Mouse (Mus musculus) limb, embryonic 15.5 days (tissue): ENCODE results near the gene Ssbp2. TPM values are rescaled to one million over a fixed set of nuclear protein-coding genes. Genes with fewer than 3 reads are reported as not detected.

ENCODE experiments used
- ATAC-seq: fragments of 200-750 bp; cut with Nextera tagmentation; 2 replicates; pipeline ENCODE4 v1.8.0; 2017; ENCODE audit warnings: low read depth, moderate TSS enrichment; ENCODE audit not compliant: insufficient number of reproducible peaks, low FRiP score, low TSS enrichment
- H3K27ac ChIP-seq: fragments of 300-500 bp; sonication (generic); 2 replicates; pipeline ENCODE4 v1.5.1; 2015; ENCODE audit warnings: moderate library complexity, mild to moderate bottlenecking, inconsistent platforms
- H3K27me3 ChIP-seq: fragments of 300-500 bp; sonication (generic); 2 replicates; pipeline ENCODE4 v1.6.1; 2015; ENCODE audit warnings: inconsistent platforms
- H3K36me3 ChIP-seq: fragments of 300-500 bp; sonication (generic); 2 replicates; pipeline ENCODE4 v1.6.1; 2015; ENCODE audit warnings: inconsistent platforms
- H3K4me1 ChIP-seq: fragments of 300-500 bp; sonication (generic); 2 replicates; pipeline ENCODE4 v1.6.1; 2015; ENCODE audit warnings: inconsistent platforms
- H3K4me2 ChIP-seq: fragments of 300-500 bp; sonication (generic); 2 replicates; pipeline ENCODE4 v1.6.1; 2015; ENCODE audit warnings: mild to moderate bottlenecking, inconsistent platforms
- H3K4me3 ChIP-seq: fragments of 300-500 bp; sonication (generic); 2 replicates; pipeline ENCODE4 v1.5.1; 2015; ENCODE audit warnings: mild to moderate bottlenecking, inconsistent platforms
- H3K9ac ChIP-seq: fragments of 300-500 bp; sonication (generic); 2 replicates; pipeline ENCODE4 v1.6.1; 2015; ENCODE audit warnings: inconsistent platforms
- H3K9me3 ChIP-seq: fragments of 300-500 bp; sonication (generic); 2 replicates; pipeline ENCODE4 v1.6.1; 2016; ENCODE audit warnings: inconsistent platforms
- WGBS: fragments of 180-500 bp; shearing (Covaris S2); methylation state at CpG from one replicate; pipeline ENCODE4 v1.1.7; 2015; 5-methylcytosine and 5-hydroxymethylcytosine counted together
- polyA plus RNA-seq: library from polyadenylated mRNA; unstranded; fragments of >200 nt; fragmentation: Nextera tagmentation; extraction: Ambion mirVana; gene quantifications from 2 replicates; pipeline ENCODE4 v1.2.1, GENCODE M21; 2015

The Ssbp2 gene
- polyA plus RNA-seq, 1 experiment from 2014 or later: 167 TPM

- 14% methylated on average over 9 of the region's 9 CpGs for WGBS
- H3K27me3 ChIP-seq: no peaks in the 10 kb centered on the region
- no peaks in the 10 kb centered on the region for H3K36me3 ChIP-seq
- no peak for ATAC-seq
- H3K27ac ChIP-seq: no peak overlapping the region
- no peaks in the 10 kb centered on the region for H3K9me3 ChIP-seq
- peaks cover 21% of the 10 kb centered on the region for H3K4me1 ChIP-seq
- H3K4me2 ChIP-seq: peak overlapping the region; percentile 76; the same call in 1 of the 2 replicates
- H3K4me3 ChIP-seq: peak overlapping the region; percentile 89; the same call in 1 of the 2 replicates
- H3K9ac ChIP-seq: no peak overlapping the region
Measured at GRCm38 (mm10) chr13:91462893-91463481, 2.9 kb downstream of the Ssbp2 start.

DNA sequence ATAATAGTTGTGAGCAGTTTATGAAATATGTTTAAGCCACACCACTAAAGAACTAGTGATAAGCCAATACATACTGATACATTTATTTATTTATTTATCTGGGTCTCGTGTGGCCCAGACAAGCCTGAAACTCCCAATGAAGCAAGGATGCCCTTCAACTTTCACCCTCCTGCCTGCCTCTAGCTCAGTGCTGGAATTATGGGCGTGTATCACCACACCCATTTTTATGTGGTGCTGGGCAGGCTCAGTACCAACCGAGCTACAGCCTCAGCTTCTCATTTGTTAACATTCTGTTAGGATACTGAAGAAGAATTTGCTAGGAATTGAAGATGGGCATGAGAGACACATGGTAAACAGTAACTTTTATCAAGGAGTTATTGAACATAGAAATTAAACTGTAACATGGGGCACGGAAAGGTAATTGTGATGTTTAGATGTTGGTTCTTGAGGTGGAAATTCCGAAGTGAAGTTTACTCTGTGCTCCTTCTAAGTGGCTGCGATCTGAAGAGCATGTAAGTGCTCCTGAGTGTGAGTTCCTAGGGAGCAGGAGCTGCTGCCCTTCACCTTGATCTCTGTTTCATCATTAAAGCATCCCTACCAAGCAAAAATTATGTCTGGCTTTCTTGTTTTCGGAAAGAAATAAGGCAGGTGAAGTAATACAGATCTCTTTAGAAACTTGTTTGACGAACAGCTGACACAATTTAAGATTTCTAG, 5.1 kb downstream of the Ssbp2 start:
- H3K27ac ChIP-seq: no peak overlapping the region
- peaks cover 12% of the 10 kb centered on the region for H3K4me1 ChIP-seq
- no peak overlapping the region for H3K4me3 ChIP-seq
- no peaks in the 10 kb centered on the region for H3K36me3 ChIP-seq
- H3K9ac ChIP-seq: no peak overlapping the region
- H3K27me3 ChIP-seq: no peaks in the 10 kb centered on the region
- H3K4me2 ChIP-seq: no peak overlapping the region
- WGBS: 70% methylated on average over 8 of the region's 8 CpGs
- H3K9me3 ChIP-seq: no peaks in the 10 kb centered on the region
- no peak for ATAC-seq

DNA sequence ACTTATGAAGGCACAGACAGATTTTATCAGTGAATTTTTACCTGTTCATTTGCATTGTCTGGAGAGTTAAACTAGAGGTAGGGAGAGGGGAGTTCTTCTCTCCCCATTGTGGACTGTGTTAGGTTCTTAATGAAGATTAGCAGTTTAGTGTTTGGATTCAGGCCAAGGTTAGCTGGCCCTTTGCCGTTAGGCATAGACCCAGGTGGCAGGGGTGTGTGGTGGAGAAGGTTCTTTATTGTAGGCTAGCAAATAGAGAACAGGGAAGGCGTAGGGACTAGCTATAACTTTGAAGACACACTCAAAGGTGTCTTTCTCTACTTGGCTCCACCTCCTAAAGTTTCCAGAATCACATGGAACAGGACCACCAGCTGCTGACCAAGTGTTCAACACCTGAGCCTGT, 11.5 kb downstream of the Ssbp2 start:
- no peaks in the 10 kb centered on the region for H3K9me3 ChIP-seq
- H3K36me3 ChIP-seq: no peaks in the 10 kb centered on the region
- peaks cover 8% of the 10 kb centered on the region for H3K4me1 ChIP-seq
- H3K4me3 ChIP-seq: no peak overlapping the region
- no peaks in the 10 kb centered on the region for H3K27me3 ChIP-seq
- no peak overlapping the region for H3K9ac ChIP-seq
- ATAC-seq: no peak
- H3K27ac ChIP-seq: no peak overlapping the region
- no peak overlapping the region for H3K4me2 ChIP-seq
- 36% methylated on average over 2 of the region's 2 CpGs for WGBS

GRCm38 (mm10) chr13:91471980-91472379, 11.9 kb downstream of the Ssbp2 start:
- H3K4me1 ChIP-seq: peaks cover 8% of the 10 kb centered on the region
- no peak overlapping the region for H3K27ac ChIP-seq
- no peak for ATAC-seq
- no peak overlapping the region for H3K4me2 ChIP-seq
- H3K36me3 ChIP-seq: no peaks in the 10 kb centered on the region
- H3K27me3 ChIP-seq: no peaks in the 10 kb centered on the region
- no peak overlapping the region for H3K4me3 ChIP-seq
- H3K9me3 ChIP-seq: no peaks in the 10 kb centered on the region
- WGBS: 67% methylated on average over 2 of the region's 2 CpGs
- no peak overlapping the region for H3K9ac ChIP-seq

GRCm38 (mm10) chr13:91473527-91473926, 13.4 kb downstream of the Ssbp2 start:
- H3K4me2 ChIP-seq: no peak overlapping the region
- no peaks in the 10 kb centered on the region for H3K36me3 ChIP-seq
- no peak overlapping the region for H3K9ac ChIP-seq
- 69% methylated on average over 6 of the region's 6 CpGs for WGBS
- peaks cover 17% of the 10 kb centered on the region for H3K4me1 ChIP-seq
- H3K27me3 ChIP-seq: no peaks in the 10 kb centered on the region
- H3K9me3 ChIP-seq: no peaks in the 10 kb centered on the region
- no peak overlapping the region for H3K4me3 ChIP-seq
- no peak for ATAC-seq
- H3K27ac ChIP-seq: no peak overlapping the region

GRCm38 (mm10) chr13:91474027-91474426, 13.9 kb downstream of the Ssbp2 start:
- Histone ChIP-seq H3K27ac (no peak overlapping the region), H3K4me3 (no peak overlapping the region), H3K4me2 (no peak overlapping the region), H3K36me3 (no peaks in the 10 kb centered on the region), H3K9ac (no peak overlapping the region), H3K9me3 (no peaks in the 10 kb centered on the region), H3K4me1 (peaks cover 17% of the 10 kb centered on the region), H3K27me3 (no peaks in the 10 kb centered on the region)
- no peak for ATAC-seq
- 35% methylated on average over 1 of the region's 1 CpGs for WGBS

- no peak overlapping the region for H3K4me2 ChIP-seq
- peaks cover 17% of the 10 kb centered on the region for H3K4me1 ChIP-seq
- no peaks in the 10 kb centered on the region for H3K9me3 ChIP-seq
- no peaks in the 10 kb centered on the region for H3K27me3 ChIP-seq
- no peaks in the 10 kb centered on the region for H3K36me3 ChIP-seq
- H3K4me3 ChIP-seq: no peak overlapping the region
- no peak overlapping the region for H3K27ac ChIP-seq
- no peak for ATAC-seq
- H3K9ac ChIP-seq: no peak overlapping the region
Measured at GRCm38 (mm10) chr13:91475888-91476287, 15.8 kb downstream of the Ssbp2 start.

DNA sequence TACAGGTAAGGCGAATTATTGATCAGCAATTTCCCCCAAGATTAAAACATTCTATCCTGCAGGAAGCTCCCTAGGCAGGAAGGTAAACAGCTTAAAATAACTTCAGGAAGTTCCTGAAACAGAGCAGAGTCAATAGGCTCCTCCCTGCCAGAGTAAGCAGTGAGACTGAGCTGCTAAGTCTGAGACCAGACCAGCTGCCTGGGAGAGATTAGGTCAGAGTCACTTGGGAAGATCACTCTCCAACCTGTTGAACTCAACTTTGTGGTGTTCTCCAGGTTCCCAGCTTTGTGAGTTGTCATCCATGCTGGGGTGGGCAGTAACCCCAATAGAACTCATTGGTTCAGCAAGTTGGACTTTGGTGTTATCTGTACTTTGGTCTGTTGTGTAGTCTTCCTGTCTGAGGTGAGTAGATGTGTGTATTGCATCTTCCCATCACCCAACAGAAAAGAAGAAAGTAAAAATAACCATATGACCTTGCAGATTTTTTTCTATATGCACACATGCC, 16.6 kb downstream of the Ssbp2 start:
- H3K27ac ChIP-seq: no peak overlapping the region
- H3K4me1 ChIP-seq: peaks cover 15% of the 10 kb centered on the region
- no peak overlapping the region for H3K9ac ChIP-seq
- H3K27me3 ChIP-seq: no peaks in the 10 kb centered on the region
- 97% methylated on average over 1 of the region's 1 CpGs for WGBS
- no peaks in the 10 kb centered on the region for H3K36me3 ChIP-seq
- ATAC-seq: no peak
- H3K4me3 ChIP-seq: no peak overlapping the region
- H3K9me3 ChIP-seq: no peaks in the 10 kb centered on the region
- no peak overlapping the region for H3K4me2 ChIP-seq

DNA sequence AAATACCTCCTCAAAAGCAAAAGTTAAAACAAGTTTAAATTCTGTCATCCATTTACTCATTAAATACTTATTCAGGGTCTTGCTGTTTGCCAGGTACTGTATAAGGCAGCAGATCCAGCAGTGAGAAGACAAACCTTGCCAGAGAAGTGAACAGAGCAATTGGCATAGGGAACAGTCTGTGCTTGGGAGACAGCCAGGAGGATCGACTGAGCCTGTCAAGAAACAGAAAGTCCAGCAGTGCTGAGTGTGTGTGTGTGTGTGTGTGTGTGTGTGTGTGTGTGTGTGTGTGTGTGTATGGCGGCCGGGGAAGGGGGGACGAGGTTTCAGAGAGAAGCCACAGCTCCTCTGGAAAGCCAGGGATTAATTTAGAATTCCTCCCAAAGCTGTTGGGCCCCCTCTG, 17.9 kb downstream of the Ssbp2 start:
- H3K4me1 ChIP-seq: peaks cover 14% of the 10 kb centered on the region
- WGBS: 33% methylated on average over 3 of the region's 4 CpGs
- H3K4me2 ChIP-seq: no peak overlapping the region
- ATAC-seq: no peak
- H3K27me3 ChIP-seq: no peaks in the 10 kb centered on the region
- no peaks in the 10 kb centered on the region for H3K36me3 ChIP-seq
- H3K9ac ChIP-seq: no peak overlapping the region
- no peak overlapping the region for H3K4me3 ChIP-seq
- no peaks in the 10 kb centered on the region for H3K9me3 ChIP-seq
- 0 out of 2 replicates have a peak overlapping the region, but pooled peaks have one; percentile 17 for H3K27ac ChIP-seq

DNA sequence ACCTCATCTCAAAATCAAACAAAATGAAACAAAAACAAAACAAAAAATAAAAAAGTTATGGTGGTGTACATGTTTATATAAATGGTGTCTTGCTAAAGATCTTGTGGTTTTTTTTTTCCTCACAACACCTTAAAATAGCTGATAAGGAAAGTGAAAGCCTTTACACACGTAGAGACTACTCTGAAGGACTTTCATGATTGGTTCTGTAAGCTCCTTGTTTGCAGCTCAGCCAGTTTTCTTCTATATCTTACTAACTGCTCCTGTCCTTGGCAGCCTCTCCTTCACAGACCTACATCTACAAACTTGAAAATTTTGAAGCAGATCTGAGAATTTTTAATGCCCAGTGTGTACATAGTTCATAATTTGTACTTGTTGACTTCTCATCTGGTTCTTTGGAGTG, 24.2 kb downstream of the Ssbp2 start:
- Histone ChIP-seq H3K27ac (no peak overlapping the region), H3K9me3 (no peaks in the 10 kb centered on the region), H3K27me3 (no peaks in the 10 kb centered on the region), H3K4me1 (no peaks in the 10 kb centered on the region), H3K4me2 (no peak overlapping the region), H3K36me3 (no peaks in the 10 kb centered on the region), H3K9ac (no peak overlapping the region), H3K4me3 (no peak overlapping the region)
- 65% methylated on average over 1 of the region's 1 CpGs for WGBS
- no peak for ATAC-seq

DNA sequence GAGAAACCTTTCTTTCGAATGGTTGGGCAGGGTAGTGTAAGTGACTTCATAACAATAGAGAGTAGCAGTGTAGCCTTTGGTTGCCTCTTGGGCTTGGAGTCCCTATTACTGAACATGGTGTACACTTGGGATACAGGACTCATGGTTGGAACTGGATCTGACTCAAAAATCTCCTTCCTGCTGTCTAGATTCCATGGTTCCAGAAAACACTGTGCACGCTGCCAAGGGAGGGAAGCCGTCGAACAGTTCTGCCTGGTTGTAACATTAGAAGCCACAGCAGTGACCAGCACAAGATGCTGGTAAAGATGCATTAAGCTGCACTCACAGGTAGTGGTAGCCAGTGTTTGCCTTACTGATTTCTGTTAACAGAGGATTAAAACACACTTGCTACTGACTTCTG, 32.0 kb downstream of the Ssbp2 start:
- H3K27ac ChIP-seq: no peak overlapping the region
- H3K4me3 ChIP-seq: no peak overlapping the region
- no peak for ATAC-seq
- no peak overlapping the region for H3K9ac ChIP-seq
- H3K36me3 ChIP-seq: no peaks in the 10 kb centered on the region
- no peaks in the 10 kb centered on the region for H3K9me3 ChIP-seq
- H3K27me3 ChIP-seq: no peaks in the 10 kb centered on the region
- peaks cover 5% of the 10 kb centered on the region; the same call in 1 of the 2 replicates for H3K4me1 ChIP-seq
- WGBS: 62% methylated on average over 4 of the region's 4 CpGs
- no peak overlapping the region for H3K4me2 ChIP-seq

GRCm38 (mm10) chr13:91497055-91497454, 37.0 kb downstream of the Ssbp2 start:
- Histone ChIP-seq H3K36me3 (0 out of 2 replicates have a peak, but pooled peaks cover 4% of the 10 kb centered on the region), H3K27me3 (no peaks in the 10 kb centered on the region), H3K9me3 (no peaks in the 10 kb centered on the region), H3K9ac (no peak overlapping the region), H3K4me2 (no peak overlapping the region), H3K4me3 (no peak overlapping the region), H3K4me1 (peaks cover 4% of the 10 kb centered on the region; the same call in 1 of the 2 replicates), H3K27ac (no peak overlapping the region)
- WGBS: 53% methylated on average over 3 of the region's 3 CpGs
- no peak for ATAC-seq
